Mouse (Mus musculus): Measurements from ENCODE around the gene Gm20865. TPM values are rescaled to one million over a fixed set of nuclear protein-coding genes. Genes with fewer than 3 reads are reported as not detected.

The Gm20865 gene
- polyA plus RNA-seq (2012) = not detected in 2 replicates

DNA sequence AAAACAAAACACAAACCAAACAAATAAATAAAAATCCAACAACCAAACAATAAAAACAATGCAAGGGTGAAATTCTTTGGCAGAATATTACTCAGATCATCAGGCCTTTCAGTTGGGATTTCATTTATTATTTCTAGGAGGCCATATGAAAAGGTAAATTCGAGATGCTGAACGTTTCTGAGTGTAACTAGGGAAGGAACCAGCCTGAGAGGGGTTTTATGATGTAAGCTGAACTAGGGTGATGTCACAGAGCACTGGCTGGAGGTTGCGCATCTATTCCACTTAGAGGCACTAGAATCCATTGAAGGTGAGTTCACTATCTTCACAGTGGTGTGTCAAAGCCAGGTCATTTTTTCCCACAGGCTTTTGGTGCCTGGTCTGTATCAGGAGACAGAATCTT, at the start of gene Gm20865:
Gene Gm20865, plus strand, starts transcription at position 301 of the 400 bp plus-strand sequence.

Other genes starting within 250 kb of the Gm20865 start
- gene Gm29866, start 247.9 kb upstream of the Gm20865 start, polyA plus RNA-seq (2012) = not detected in 2 replicates
- gene Gm20909, start 77.0 kb upstream of the Gm20865 start, polyA plus RNA-seq (2012) = not detected in 2 replicates

Measured in megakaryocyte-erythroid progenitor cell, adult 5 weeks (primary cell).